Mouse (Mus musculus) heart, embryonic 14.5 days (tissue): ENCODE results near the gene Shpk. TPM values are rescaled to one million over a fixed set of nuclear protein-coding genes. Genes with fewer than 3 reads are reported as not detected.

Experiments
- ATAC-seq: fragments of 200-750 bp; cut with Nextera tagmentation; 2 replicates; pipeline ENCODE4 v1.8.0; 2017; ENCODE audit warnings: low read depth, moderate TSS enrichment; ENCODE audit not compliant: insufficient number of reproducible peaks, insufficient read depth, low FRiP score
- H3K27ac ChIP-seq, 2 experiments: fragments of 200-500 bp in 1 of 2; fragments of 300-500 bp in 1 of 2; sonication (generic) in 1 of 2; replicated peaks in 1 of 2; 2 replicates each; pipeline ENCODE4 v1.5.1; 2012 to 2014; ENCODE audit warnings: low read depth in 2 of 2, low read length in 2 of 2, control low read depth in 1 of 2, mild to moderate bottlenecking in 1 of 2, mixed read lengths in 1 of 2; ENCODE audit not compliant: control insufficient read depth in 1 of 2, insufficient read depth in 1 of 2
- H3K27me3 ChIP-seq: fragments of 300-500 bp; sonication (generic); 2 replicates; pipeline ENCODE4 v1.6.1; 2014; ENCODE audit warnings: mild to moderate bottlenecking, low read length, control low read depth; ENCODE audit not compliant: control insufficient read depth, insufficient read depth
- H3K36me3 ChIP-seq: fragments of 300-500 bp; sonication (generic); 2 replicates; pipeline ENCODE4 v1.6.1; 2014; ENCODE audit warnings: mild to moderate bottlenecking, control low read depth, low read length, mixed read lengths; ENCODE audit not compliant: control insufficient read depth, insufficient read depth
- H3K4me1 ChIP-seq, 2 experiments: fragments of 200-500 bp in 1 of 2; fragments of 300-500 bp in 1 of 2; sonication (generic) in 1 of 2; 2 replicates each; pipeline ENCODE4 v1.6.1; 2012 to 2014; ENCODE audit warnings: low read length in 2 of 2, control low read depth in 1 of 2, mixed read lengths in 1 of 2; ENCODE audit not compliant: control insufficient read depth in 2 of 2, insufficient read depth in 2 of 2
- H3K4me2 ChIP-seq: fragments of 300-500 bp; sonication (generic); 2 replicates; pipeline ENCODE4 v1.6.1; 2014; ENCODE audit warnings: mild to moderate bottlenecking, low read length
- H3K4me3 ChIP-seq, 2 experiments: fragments of 200-500 bp in 1 of 2; fragments of 300-500 bp in 1 of 2; sonication (generic) in 1 of 2; 2 replicates each; pipeline ENCODE4 v1.5.1; 2012 to 2014; ENCODE audit warnings: low read length in 2 of 2, mild to moderate bottlenecking in 2 of 2, control low read depth in 1 of 2, low read depth in 1 of 2, moderate library complexity in 1 of 2; ENCODE audit not compliant: control insufficient read depth in 1 of 2, insufficient read depth in 1 of 2
- H3K9ac ChIP-seq: fragments of 300-500 bp; sonication (generic); 2 replicates; pipeline ENCODE4 v1.6.1; 2014; ENCODE audit warnings: mild to moderate bottlenecking, low read length
- H3K9me3 ChIP-seq: fragments of 300-500 bp; sonication (generic); 2 replicates; pipeline ENCODE4 v1.6.1; 2016; ENCODE audit warnings: low read length, control low read depth; ENCODE audit not compliant: control insufficient read depth
- WGBS: fragments of 180-500 bp; shearing (Covaris S2); extraction: QIAGEN DNeasy Blood & Tissue Kit; methylation state at CpG from one replicate; pipeline ENCODE4 v1.1.7; 2014; 5-methylcytosine and 5-hydroxymethylcytosine counted together
- polyA plus RNA-seq: library from polyadenylated mRNA; unstranded; fragments of >200 nt; fragmentation: Nextera tagmentation; extraction: Ambion mirVana; gene quantifications from 2 replicates; pipeline ENCODE4 v1.2.1, GENCODE M21; 2014

The Shpk gene
- polyA plus RNA-seq, 1 experiment from 2014 or later: 0.41 TPM

DNA sequence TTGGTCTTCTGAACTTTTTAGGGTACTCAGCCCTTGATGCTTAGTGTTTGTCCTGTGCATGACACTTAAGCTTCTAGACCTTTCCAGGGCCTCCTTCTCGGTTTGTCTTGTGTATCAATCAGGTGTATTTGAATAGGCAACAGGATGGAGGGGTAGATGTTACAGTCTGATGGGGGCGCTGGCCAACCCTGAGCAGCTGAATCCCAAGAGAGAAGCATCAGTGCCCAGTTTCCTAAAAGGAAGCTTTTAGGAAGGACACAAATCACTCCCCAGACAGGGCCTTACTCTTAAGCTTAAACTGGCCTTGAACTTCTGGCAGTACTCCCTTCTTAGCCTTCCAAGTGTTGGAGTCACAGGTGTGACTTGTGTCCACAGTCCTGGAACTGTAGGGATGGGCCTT is 21.4 kb upstream of the Shpk start:
- Histone ChIP-seq H3K36me3 (peaks cover 51% of the 10 kb centered on the region), H3K4me3 (peak overlapping the region; percentile 99), H3K27ac (peak overlapping the region; percentile 70 to 98), H3K9me3 (no peaks in the 10 kb centered on the region), H3K27me3 (no peaks in the 10 kb centered on the region), H3K4me1 (peaks cover 10 to 26% of the 10 kb centered on the region in 2 experiments), H3K9ac (peak overlapping the region; percentile 94), H3K4me2 (peak overlapping the region; percentile 70)
- WGBS: 5% methylated on average over 2 of the region's 2 CpGs
- no peak for ATAC-seq

DNA sequence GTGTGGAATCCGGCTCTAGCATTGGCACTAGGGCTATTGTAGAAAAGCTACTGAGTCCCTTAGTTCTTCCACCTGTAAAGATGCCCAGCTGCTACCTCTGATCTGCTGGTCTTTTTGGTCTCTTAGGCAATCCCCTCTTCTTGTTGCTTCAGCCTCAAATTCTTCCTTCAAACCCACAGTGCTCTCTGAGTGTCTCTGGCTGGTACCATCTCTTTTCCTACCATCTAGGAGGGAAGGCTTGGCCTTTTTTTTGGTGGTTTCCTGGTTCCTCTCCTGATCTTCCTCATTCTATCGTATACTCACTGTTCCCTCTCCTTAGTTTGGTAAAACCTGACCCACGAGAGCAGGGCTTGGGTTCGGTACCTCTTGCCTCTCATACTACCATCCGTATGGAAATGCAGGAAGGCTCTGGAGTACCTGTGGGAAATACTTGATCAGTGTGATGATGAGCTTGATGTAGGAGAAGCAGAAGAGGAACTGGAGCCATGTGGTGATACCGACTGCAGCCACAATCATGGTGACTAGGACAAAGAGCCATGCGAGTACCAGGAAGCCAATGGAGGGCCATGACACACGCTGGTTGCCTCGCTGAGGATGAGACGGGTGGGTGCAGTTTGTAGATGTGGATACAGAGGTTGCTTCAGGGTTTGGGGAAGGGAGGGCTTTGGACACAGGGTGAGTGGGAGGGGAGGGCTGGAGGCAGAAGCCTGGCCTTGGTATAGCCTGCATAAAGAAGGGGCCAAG is 13.2 kb upstream of the Shpk start:
- Histone ChIP-seq H3K36me3 (peaks cover 85% of the 10 kb centered on the region), H3K27me3 (no peaks in the 10 kb centered on the region), H3K9me3 (no peaks in the 10 kb centered on the region), H3K4me1 (no peaks in the 10 kb centered on the region), H3K27ac (no peak overlapping the region), H3K4me2 (no peak overlapping the region), H3K4me3 (no peak overlapping the region), H3K9ac (no peak overlapping the region)
- ATAC-seq: no peak
- 85% methylated on average over 10 of the region's 10 CpGs for WGBS

DNA sequence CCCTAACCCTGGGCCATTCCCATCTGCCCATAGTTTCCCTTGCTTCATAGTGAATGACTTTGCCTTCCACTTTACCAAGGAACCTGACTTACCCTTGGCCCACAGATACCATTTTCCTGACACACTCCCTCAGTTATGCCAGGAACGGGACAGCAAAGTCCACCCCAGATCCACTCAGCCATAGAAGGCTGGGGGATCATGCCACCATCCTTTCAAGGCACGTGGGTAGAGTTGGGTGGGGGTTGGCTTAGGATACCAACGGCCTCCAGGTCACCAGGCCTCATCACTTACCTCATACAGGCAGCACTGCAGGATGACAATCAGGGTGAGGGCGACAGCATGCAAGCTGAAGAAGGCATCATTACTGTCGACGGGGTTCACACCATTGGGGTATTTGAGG is 12.0 kb upstream of the Shpk start:
- 83% methylated on average over 6 of the region's 6 CpGs for WGBS
- Histone ChIP-seq H3K4me2 (no peak overlapping the region), H3K9me3 (no peaks in the 10 kb centered on the region), H3K4me3 (no peak overlapping the region), H3K4me1 (no peaks in the 10 kb centered on the region), H3K27ac (no peak overlapping the region), H3K36me3 (peaks cover 92% of the 10 kb centered on the region), H3K9ac (no peak overlapping the region), H3K27me3 (no peaks in the 10 kb centered on the region)
- ATAC-seq: no peak

DNA sequence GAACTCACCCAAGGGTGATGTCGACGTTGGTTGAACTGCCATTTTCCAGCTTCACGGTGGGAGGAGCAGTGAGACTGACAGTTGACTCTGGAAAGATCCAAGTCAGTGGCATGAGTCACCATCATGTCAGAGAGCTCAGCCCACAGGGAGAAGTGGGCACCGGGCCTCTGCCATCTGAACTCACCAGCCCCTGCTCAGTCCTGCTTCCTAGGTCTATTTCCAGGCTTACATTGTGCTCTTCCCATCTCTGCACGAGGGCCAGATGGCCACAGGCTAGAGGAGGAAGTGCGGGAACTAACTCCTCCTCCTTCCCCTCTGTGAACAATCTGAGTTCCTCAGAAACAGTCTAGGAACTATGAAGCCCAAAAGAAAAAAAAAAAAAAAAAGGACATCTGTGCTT is 6.2 kb upstream of the Shpk start:
- H3K9me3 ChIP-seq: no peaks in the 10 kb centered on the region
- H3K4me3 ChIP-seq: no peak overlapping the region
- ATAC-seq: no peak
- no peaks in the 10 kb centered on the region for H3K27me3 ChIP-seq
- H3K9ac ChIP-seq: no peak overlapping the region
- peaks cover 55% of the 10 kb centered on the region for H3K36me3 ChIP-seq
- H3K27ac ChIP-seq: no peak overlapping the region
- H3K4me2 ChIP-seq: no peak overlapping the region
- peaks cover 0 to 3% of the 10 kb centered on the region in 2 experiments; a peak in 1 of 4 replicates for H3K4me1 ChIP-seq
- 68% methylated on average over 6 of the region's 6 CpGs for WGBS

DNA sequence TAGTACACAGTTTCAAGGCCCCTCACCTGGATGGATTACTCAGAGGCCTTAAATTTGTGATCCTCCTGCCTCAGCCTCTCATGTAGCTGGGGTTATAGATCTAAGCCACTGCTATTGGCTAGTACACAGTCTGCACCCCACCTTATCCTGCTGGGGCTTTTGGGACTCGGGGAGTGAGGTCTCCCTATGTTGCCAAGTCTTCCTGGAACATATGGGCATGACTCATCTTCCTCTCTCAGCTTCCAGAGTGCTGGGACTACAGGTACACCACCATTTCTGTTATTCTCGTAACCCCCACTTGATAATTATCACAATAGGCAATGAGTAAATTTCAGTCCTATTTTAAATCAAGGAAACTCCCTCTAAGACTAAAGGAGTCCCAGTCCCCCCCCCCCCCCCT is 4.8 kb upstream of the Shpk start:
- Histone ChIP-seq H3K36me3 (peaks cover 42% of the 10 kb centered on the region), H3K27me3 (no peaks in the 10 kb centered on the region), H3K4me3 (no peak overlapping the region), H3K9me3 (no peaks in the 10 kb centered on the region), H3K27ac (no peak overlapping the region), H3K4me2 (no peak overlapping the region), H3K9ac (no peak overlapping the region), H3K4me1 (peaks cover 0 to 8% of the 10 kb centered on the region in 2 experiments; a peak in 2 of 4 replicates)
- 66% methylated on average over 2 of the region's 2 CpGs for WGBS
- no peak for ATAC-seq

DNA sequence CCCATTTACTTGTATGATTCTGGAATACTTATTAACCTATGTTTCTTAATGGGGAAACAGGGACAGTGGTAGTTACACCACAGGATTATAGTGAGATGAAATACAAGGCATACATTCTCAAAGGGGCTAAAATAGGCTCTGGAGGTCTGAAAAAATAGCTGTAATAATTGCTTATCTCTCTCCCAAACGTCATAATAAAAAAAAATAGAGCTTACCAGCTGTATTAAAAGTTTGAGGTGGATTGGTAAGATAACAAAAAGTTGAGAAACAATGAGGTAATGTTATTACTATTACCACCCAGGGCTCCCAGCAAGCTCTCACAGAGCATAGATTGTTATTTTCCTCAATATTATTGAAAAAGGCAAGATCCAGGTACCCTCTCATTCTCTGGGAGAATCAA is 1.1 kb upstream of the Shpk start:
- H3K36me3 ChIP-seq: peaks cover 14% of the 10 kb centered on the region; the same call in 1 of the 2 replicates
- H3K4me1 ChIP-seq: peaks cover 0 to 8% of the 10 kb centered on the region in 2 experiments; a peak in 2 of 4 replicates
- peak overlapping the region; percentile 55 to 81 for H3K4me3 ChIP-seq
- peak overlapping the region; percentile 98 for H3K4me2 ChIP-seq
- no peaks in the 10 kb centered on the region for H3K9me3 ChIP-seq
- H3K9ac ChIP-seq: peak overlapping the region; percentile 87
- no peaks in the 10 kb centered on the region for H3K27me3 ChIP-seq
- H3K27ac ChIP-seq: no peak overlapping the region
- ATAC-seq: no peak
- WGBS: 2% methylated on average over 1 of the region's 1 CpGs

DNA sequence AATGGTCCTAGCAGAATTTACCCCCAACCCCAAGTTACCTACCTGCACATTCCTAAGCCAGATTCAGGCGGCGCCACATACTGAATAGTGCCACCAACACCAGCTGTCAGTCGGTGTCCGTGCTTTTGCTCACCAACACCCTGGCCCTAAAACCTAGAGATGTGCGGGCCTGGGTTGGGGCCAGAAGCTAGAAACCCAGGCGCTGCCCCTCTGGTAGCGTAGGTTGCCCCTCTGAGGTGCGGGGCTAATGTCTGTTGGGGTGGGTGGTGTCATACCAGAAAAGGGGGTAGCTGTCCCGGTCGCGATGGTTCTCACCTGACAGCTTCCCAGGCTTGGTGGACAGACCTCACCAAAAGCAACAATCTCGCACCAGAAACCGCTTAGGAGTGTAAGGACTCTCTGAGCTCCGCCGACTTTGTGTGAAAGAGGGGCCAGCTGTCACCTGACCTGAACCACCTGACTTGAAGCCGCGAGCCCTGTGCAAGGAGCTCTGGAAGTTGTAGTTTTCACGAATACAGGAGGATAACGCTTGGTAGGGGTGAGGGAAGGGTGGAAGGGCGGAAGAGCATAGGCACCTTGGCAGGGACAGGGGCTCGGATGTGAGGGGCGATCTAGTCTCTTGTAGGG is 544 bp upstream of the Shpk start, which contains the start of gene Ctns:
Gene Ctns, minus strand, starts transcription at position 440 of the 627 bp plus-strand sequence.
- Histone ChIP-seq H3K4me1 (peaks cover 0 to 8% of the 10 kb centered on the region in 2 experiments; a peak in 2 of 4 replicates), H3K4me2 (peak within 1 kb of the TSS; percentile 98), H3K27ac (peak within 1 kb of the TSS in 1 of 2 experiments; percentile 55; a peak in 1 of 4 replicates), H3K36me3 (peaks cover 14% of the 10 kb centered on the region; the same call in 1 of the 2 replicates), H3K4me3 (peak within 1 kb of the TSS; percentile 55 to 81), H3K9ac (peak within 1 kb of the TSS; percentile 87), H3K27me3 (no peaks in the 10 kb centered on the region), H3K9me3 (no peaks in the 10 kb centered on the region)
- ATAC-seq: peak; percentile 94
- under 1% methylated on average over 22 of the region's 22 CpGs for WGBS
